ENCODE assay signal across 10 mouse cellular contexts in the genomic region with DNA sequence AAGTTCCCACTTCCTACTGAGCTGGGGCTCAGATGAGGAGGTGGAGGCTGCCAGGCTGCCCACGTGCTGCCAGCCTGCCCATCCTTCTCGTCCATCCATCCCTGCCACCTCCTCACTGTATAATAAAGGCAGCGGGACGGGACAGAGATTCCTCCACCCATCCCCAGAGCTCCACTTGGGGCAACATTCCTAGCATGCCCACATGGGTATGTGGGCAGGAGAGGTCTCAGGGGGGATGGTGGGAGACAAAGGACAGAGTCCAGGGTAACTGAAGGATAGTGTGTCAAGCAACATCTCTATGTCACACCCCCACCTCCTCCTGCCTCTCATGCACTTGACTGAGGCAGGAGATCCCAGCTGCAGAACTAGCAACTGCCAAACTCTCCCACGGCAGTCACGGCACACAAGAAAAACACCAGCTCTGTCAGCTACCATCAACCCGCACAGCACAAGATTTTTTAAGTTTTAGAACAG. TPM values are rescaled to one million over a fixed set of nuclear protein-coding genes. Genes with fewer than 3 reads are reported as not detected.
DNase-seq lines count a peak whose midpoint lies in the region; ATAC-seq and TF ChIP-seq lines count a peak whose summit lies in the region.
"Had no signal": no experiment of that assay in that cellular context is flagged by ENCODE, and none has a peak within 500 bp of the region (broad histone marks: within the 10 kb centered on the region; RNA-seq: fewer than 3 reads in every experiment).

No protein-coding gene starts in this region.

- no peaks in the 10 kb centered on the region for H3K36me3 ChIP-seq in hindbrain, embryonic 10.5 days
- no peaks in the 10 kb centered on the region for H3K36me3 ChIP-seq in hindbrain, embryonic 12.5 days
- no peaks in the 10 kb centered on the region for H3K36me3 ChIP-seq in heart, postnatal 0 days (replicated peaks; ENCODE audit: control insufficient read depth, insufficient read depth, low read length)
- no peaks in the 10 kb centered on the region for H3K36me3 ChIP-seq in limb, embryonic 14.5 days (ENCODE audit: control insufficient read depth, insufficient read depth, low read length)
- no peaks in the 10 kb centered on the region for H3K36me3 ChIP-seq in liver, embryonic 12.5 days

- TF ChIP-seq CTCF in heart, postnatal 0 days (IDR thresholded peaks at IDR 0.05; ENCODE audit: low read depth): no peak

- H3K4me3 ChIP-seq in hindbrain, embryonic 10.5 days: no peak overlapping the region
- no peak overlapping the region for H3K4me3 ChIP-seq in hindbrain, embryonic 12.5 days
- no peak overlapping the region for H3K4me3 ChIP-seq in heart, postnatal 0 days (ENCODE audit: low read depth, low read length)
- H3K4me3 ChIP-seq in limb, embryonic 14.5 days (replicated peaks; ENCODE audit: low read length): no peak overlapping the region
- no peak overlapping the region for H3K4me3 ChIP-seq in liver, embryonic 12.5 days

- 61% methylated on average over 7 of the region's 7 CpGs for WGBS in hindbrain, embryonic 10.5 days
- 52% methylated on average over 7 of the region's 7 CpGs for WGBS in hindbrain, embryonic 12.5 days
- WGBS in heart, postnatal 0 days: 37% methylated on average over 7 of the region's 7 CpGs
- WGBS in limb, embryonic 14.5 days: 67% methylated on average over 7 of the region's 7 CpGs
- 58% methylated on average over 7 of the region's 7 CpGs for WGBS in liver, embryonic 12.5 days (ENCODE audit: insufficient replicate concordance)

- no peaks in the 10 kb centered on the region for H3K9me3 ChIP-seq in hindbrain, embryonic 10.5 days
- H3K9me3 ChIP-seq in hindbrain, embryonic 12.5 days (replicated peaks): no peaks in the 10 kb centered on the region
- no peaks in the 10 kb centered on the region for H3K9me3 ChIP-seq in heart, postnatal 0 days (replicated peaks; ENCODE audit: control insufficient read depth, low read length)
- H3K9me3 ChIP-seq in limb, embryonic 14.5 days (ENCODE audit: control insufficient read depth, low read length): no peaks in the 10 kb centered on the region
- H3K9me3 ChIP-seq in liver, embryonic 12.5 days (replicated peaks): no peaks in the 10 kb centered on the region

- no peak for ATAC-seq in hindbrain, embryonic 12.5 days (ENCODE audit: low FRiP score)
- peak; percentile 40; the same call in 1 of the 2 replicates for ATAC-seq in heart, postnatal 0 days (ENCODE audit: insufficient read depth, low read depth)
- no peak for ATAC-seq in limb, embryonic 14.5 days (ENCODE audit: low FRiP score, low read depth)
- ATAC-seq in liver, embryonic 12.5 days: no peak
- no peak for ATAC-seq in activated CD4-positive, CD25-positive, alpha-beta regulatory T cell, adult 4 months

- H3K27ac ChIP-seq in hindbrain, embryonic 10.5 days: peak overlapping the region; percentile 35; the same call in 1 of the 2 replicates
- no peak overlapping the region for H3K27ac ChIP-seq in hindbrain, embryonic 12.5 days
- no peak overlapping the region; the same call in 1 of the 2 replicates for H3K27ac ChIP-seq in heart, postnatal 0 days (ENCODE audit: low read depth)
- peak overlapping the region; percentile 55 for H3K27ac ChIP-seq in limb, embryonic 14.5 days (replicated peaks; ENCODE audit: low read depth, low read length)
- H3K27ac ChIP-seq in liver, embryonic 12.5 days: no peak overlapping the region

- no peak overlapping the region for H3K4me2 ChIP-seq in hindbrain, embryonic 12.5 days (replicated peaks)
- H3K4me2 ChIP-seq in heart, postnatal 0 days (ENCODE audit: low read depth, low read length): peak overlapping the region; percentile 25; the same call in 1 of the 2 replicates
- H3K4me2 ChIP-seq in limb, embryonic 14.5 days (replicated peaks; ENCODE audit: low read depth, low read length, severe bottlenecking): no peak overlapping the region
- no peak overlapping the region for H3K4me2 ChIP-seq in liver, embryonic 12.5 days

- H3K9ac ChIP-seq in hindbrain, embryonic 12.5 days: no peak overlapping the region
- H3K9ac ChIP-seq in heart, postnatal 0 days (replicated peaks; ENCODE audit: low read depth, low read length): no peak overlapping the region
- no peak overlapping the region for H3K9ac ChIP-seq in limb, embryonic 14.5 days (ENCODE audit: low read depth, low read length, severe bottlenecking)
- H3K9ac ChIP-seq in liver, embryonic 12.5 days: no peak overlapping the region

- DNase-seq in hindbrain, embryonic 10.5 days (ENCODE audit: low spot score): no peak
- DNase-seq in brain, adult 2 months (ENCODE audit: low read depth, low spot score): peak; percentile 88
- no peak for DNase-seq in heart, postnatal 0 days (ENCODE audit: low spot score)
- no peak for DNase-seq in limb, embryonic 14.5 days (ENCODE audit: low spot score)
- no peak for DNase-seq in thymus, postnatal 4 days
- DNase-seq: lung, adult 2 months; spleen, adult 18-20 months had no signal

- TF ChIP-seq POLR2A in limb, embryonic 14.5 days (IDR thresholded peaks at IDR 0.05; ENCODE audit: borderline replicate concordance, extremely low read depth, insufficient read depth, insufficient read length): no peak

- H3K4me1 ChIP-seq in hindbrain, embryonic 10.5 days (replicated peaks): peaks cover 49% of the 10 kb centered on the region
- peaks cover 32% of the 10 kb centered on the region for H3K4me1 ChIP-seq in hindbrain, embryonic 12.5 days
- H3K4me1 ChIP-seq in heart, postnatal 0 days (ENCODE audit: control insufficient read depth, insufficient read depth): peaks cover 48% of the 10 kb centered on the region
- peaks cover 21% of the 10 kb centered on the region for H3K4me1 ChIP-seq in limb, embryonic 14.5 days (ENCODE audit: control insufficient read depth, insufficient read depth, low read length)
- H3K4me1 ChIP-seq in liver, embryonic 12.5 days: peaks cover 6% of the 10 kb centered on the region

- no peak for TF ChIP-seq EP300 in heart, postnatal 0 days (IDR thresholded peaks at IDR 0.05; ENCODE audit: low read depth)

- H3K27me3 ChIP-seq in hindbrain, embryonic 10.5 days (ENCODE audit: insufficient read depth, poor library complexity, severe bottlenecking): no peaks in the 10 kb centered on the region
- H3K27me3 ChIP-seq in hindbrain, embryonic 12.5 days: no peaks in the 10 kb centered on the region
- H3K27me3 ChIP-seq in heart, postnatal 0 days (ENCODE audit: control insufficient read depth, insufficient read depth, low read length): no peaks in the 10 kb centered on the region
- H3K27me3 ChIP-seq in limb, embryonic 14.5 days (ENCODE audit: control insufficient read depth, insufficient read depth, low read length): no peaks in the 10 kb centered on the region
- no peaks in the 10 kb centered on the region for H3K27me3 ChIP-seq in liver, embryonic 12.5 days (replicated peaks)

RNA-seq across cellular contexts. Expression of a gene that starts 51.2 kb away (rescaled TPM):
- 14.7 and 17.5 TPM in 2 replicates for polyA plus RNA-seq in hindbrain, embryonic 10.5 days (2016; fragmentation: Nextera tagmentation; extraction: Ambion mirVana)
- 32.6 and 33.3 TPM in 2 replicates for polyA plus RNA-seq in hindbrain, embryonic 12.5 days (2016; fragmentation: Nextera tagmentation; extraction: Ambion mirVana)
- total RNA-seq in heart, postnatal 0 days (2014; rRNA removed; ENCODE audit: low replicate concordance): 21.3 and 29.9 TPM in 2 replicates
- 7.0 and 9.1 TPM in 2 replicates for polyA plus RNA-seq in heart, postnatal 0 days (2015; fragmentation: Nextera tagmentation; extraction: Ambion mirVana)
- polyA plus RNA-seq in limb, embryonic 14.5 days (2012; rRNA removed): 28.3 and 33.7 TPM in 2 replicates
- 24.7 and 25.8 TPM in 2 replicates for polyA plus RNA-seq in limb, embryonic 14.5 days (2014; fragmentation: Nextera tagmentation; extraction: Ambion mirVana)
- polyA plus RNA-seq in liver, embryonic 12.5 days (2016; fragmentation: Nextera tagmentation; extraction: Ambion mirVana): 4.2 and 4.7 TPM in 2 replicates
- polyA plus RNA-seq in activated CD4-positive, CD25-positive, alpha-beta regulatory T cell, adult 4 months (2017; shearing (Covaris generic)): 1 to 10 TPM; 4.0 to 5.2 TPM

Comparison
In these comparisons a context has a peak if more than half of its experiments do, and no peak if none do; other contexts are left out.
1. H3K27ac ChIP-seq: peak in hindbrain, embryonic 10.5 days (single experiment) and limb, embryonic 14.5 days (single experiment); none in hindbrain, embryonic 12.5 days (single experiment), heart, postnatal 0 days (single experiment) and liver, embryonic 12.5 days (single experiment).